Mouse (Mus musculus) bone marrow, adult 2 months (tissue): ENCODE measurements around the gene Speg. TPM values are rescaled to one million over a fixed set of nuclear protein-coding genes. Genes with fewer than 3 reads are reported as not detected.

ENCODE experiments used
- H3K27ac ChIP-seq: fragments of 200-500 bp; 2 replicates; pipeline ENCODE4 v1.5.1; 2012; ENCODE audit warnings: low read depth, mild to moderate bottlenecking, control low read depth, inconsistent platforms, low read length; ENCODE audit not compliant: control insufficient read depth, poor library complexity, insufficient read depth
- H3K4me1 ChIP-seq: fragments of 200-500 bp; 2 replicates; pipeline ENCODE4 v1.6.1; 2011; ENCODE audit warnings: low read length; ENCODE audit not compliant: control insufficient read depth, insufficient read depth
- H3K4me3 ChIP-seq: fragments of 200-500 bp; replicated peaks from 2 replicates; pipeline ENCODE3; 2011; ENCODE audit warnings: mild to moderate bottlenecking, low read depth, low read length, control low read depth; ENCODE audit not compliant: control insufficient read depth
- CTCF ChIP-seq: fragments of 200-500 bp; IDR thresholded peaks from 2 replicates; pipeline ENCODE4 v1.5.1; 2011; ENCODE audit warnings: low read length, control low read depth; ENCODE audit not compliant: control insufficient read depth, insufficient read depth
- POLR2A ChIP-seq: fragments of 200-500 bp; IDR thresholded peaks from 2 replicates; pipeline ENCODE4 v1.6.1; 2011; ENCODE audit warnings: low read depth, mild to moderate bottlenecking, control low read depth, low read length, borderline replicate concordance; ENCODE audit not compliant: control insufficient read depth
- WGBS: fragments of 180-500 bp; shearing (Covaris S2); methylation state at CpG from one replicate; pipeline ENCODE4 v1.1.7; 2018; 5-methylcytosine and 5-hydroxymethylcytosine counted together
- polyA plus RNA-seq: library from polyadenylated mRNA; stranded (reverse); fragments of >200 nt; gene quantifications from 2 replicates; pipeline ENCODE4 v1.2.4, GENCODE M21; 2011; ENCODE audit warnings: low replicate concordance; ENCODE audit not compliant: missing spikeins, insufficient read depth, insufficient read length

Speg gene
- polyA plus RNA-seq, 1 experiment: 18.1 TPM

DNA sequence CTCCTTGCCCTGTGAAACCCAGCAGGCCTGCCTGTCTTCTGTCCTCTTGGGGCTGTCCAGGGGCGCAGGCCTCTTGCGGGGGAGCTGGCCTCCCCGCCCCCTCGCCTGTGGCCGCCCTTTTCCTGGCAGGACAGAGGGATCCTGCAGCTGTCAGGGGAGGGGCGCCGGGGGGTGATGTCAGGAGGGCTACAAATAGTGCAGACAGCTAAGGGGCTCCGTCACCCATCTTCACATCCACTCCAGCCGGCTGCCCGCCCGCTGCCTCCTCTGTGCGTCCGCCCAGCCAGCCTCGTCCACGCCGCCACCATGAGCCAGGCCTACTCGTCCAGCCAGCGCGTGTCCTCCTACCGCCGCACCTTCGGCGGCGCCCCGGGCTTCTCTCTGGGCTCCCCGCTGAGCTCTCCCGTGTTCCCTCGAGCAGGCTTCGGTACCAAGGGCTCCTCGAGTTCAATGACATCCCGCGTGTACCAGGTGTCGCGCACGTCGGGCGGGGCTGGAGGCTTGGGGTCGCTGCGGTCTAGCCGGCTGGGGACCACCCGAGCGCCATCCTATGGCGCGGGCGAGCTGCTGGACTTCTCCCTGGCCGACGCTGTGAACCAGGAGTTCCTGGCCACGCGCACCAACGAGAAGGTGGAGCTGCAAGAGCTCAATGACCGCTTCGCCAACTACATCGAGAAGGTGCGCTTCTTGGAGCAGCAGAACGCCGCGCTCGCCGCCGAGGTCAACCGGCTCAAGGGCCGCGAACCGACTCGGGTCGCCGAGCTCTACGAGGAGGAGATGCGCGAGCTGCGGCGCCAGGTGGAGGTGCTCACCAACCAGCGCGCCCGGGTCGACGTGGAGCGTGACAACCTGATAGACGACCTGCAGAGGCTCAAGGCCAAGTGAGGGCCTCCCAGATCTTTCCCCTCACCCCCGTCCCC lies 14.7 kb upstream of the Speg start, which contains the start of gene Des:
Gene Des, plus strand, starts transcription at position 218 of the 920 bp plus-strand sequence.
- Histone ChIP-seq H3K27ac (no peak within 1 kb of the TSS), H3K4me3 (no peak within 1 kb of the TSS), H3K4me1 (no peaks in the 10 kb centered on the region)
- TF ChIP-seq CTCF: no peak
- TF ChIP-seq POLR2A: no peak
- 8% methylated on average over 80 of the region's 80 CpGs for WGBS

GRCm38 (mm10) chr1:75361123-75361522 lies 14.0 kb upstream of the Speg start:
- TF ChIP-seq POLR2A (no peak), CTCF (no peak)
- H3K4me1 ChIP-seq: no peaks in the 10 kb centered on the region
- WGBS: 56% methylated on average over 4 of the region's 4 CpGs
- no peak overlapping the region for H3K4me3 ChIP-seq
- no peak overlapping the region for H3K27ac ChIP-seq

DNA sequence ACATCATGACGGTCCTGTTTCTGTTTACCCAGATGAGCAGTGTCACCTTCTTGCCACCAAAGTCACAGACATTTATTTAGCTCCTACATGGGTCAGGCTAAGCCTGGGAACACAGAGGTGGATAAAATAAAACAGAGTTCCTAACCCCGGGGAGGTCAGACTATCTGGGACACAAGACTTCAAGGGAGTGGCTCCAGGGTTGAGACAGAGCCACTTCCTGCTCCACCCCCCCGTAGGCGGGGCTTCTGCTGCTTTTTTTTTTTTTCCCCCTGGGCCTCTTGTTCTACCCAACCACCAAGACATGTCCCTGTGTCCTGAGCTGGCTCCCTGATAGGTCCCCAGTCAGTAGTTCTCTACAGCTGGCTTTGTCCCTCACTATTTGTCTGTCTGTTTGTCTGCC lies 13.3 kb upstream of the Speg start:
- WGBS: 26% methylated on average over 4 of the region's 4 CpGs
- Histone ChIP-seq H3K27ac (no peak overlapping the region), H3K4me3 (no peak overlapping the region), H3K4me1 (no peaks in the 10 kb centered on the region)
- no peak for TF ChIP-seq CTCF
- TF ChIP-seq POLR2A: no peak

DNA sequence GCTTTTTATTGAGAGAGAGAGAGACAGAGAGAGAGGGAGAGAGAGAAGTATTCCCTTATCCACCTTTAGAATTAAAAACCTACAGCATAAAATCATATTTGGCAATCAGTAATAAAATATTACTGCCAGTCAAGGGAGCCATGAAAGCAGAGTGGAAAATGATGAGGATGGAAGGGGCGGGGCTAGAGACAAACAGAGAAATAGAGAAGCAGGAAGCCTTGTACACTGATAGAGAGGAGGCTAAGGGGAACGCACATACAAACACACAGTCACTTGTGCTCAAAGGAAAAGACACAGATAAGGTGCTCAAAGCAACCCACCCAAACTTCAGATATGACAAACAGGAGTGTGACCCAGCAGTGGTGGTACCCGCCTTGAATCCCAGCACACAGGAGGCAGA lies 11.2 kb upstream of the Speg start:
- H3K4me1 ChIP-seq: no peaks in the 10 kb centered on the region
- TF ChIP-seq CTCF (no peak), POLR2A (no peak)
- no peak overlapping the region for H3K27ac ChIP-seq
- WGBS: 71% methylated on average over 3 of the region's 3 CpGs
- no peak overlapping the region for H3K4me3 ChIP-seq

DNA sequence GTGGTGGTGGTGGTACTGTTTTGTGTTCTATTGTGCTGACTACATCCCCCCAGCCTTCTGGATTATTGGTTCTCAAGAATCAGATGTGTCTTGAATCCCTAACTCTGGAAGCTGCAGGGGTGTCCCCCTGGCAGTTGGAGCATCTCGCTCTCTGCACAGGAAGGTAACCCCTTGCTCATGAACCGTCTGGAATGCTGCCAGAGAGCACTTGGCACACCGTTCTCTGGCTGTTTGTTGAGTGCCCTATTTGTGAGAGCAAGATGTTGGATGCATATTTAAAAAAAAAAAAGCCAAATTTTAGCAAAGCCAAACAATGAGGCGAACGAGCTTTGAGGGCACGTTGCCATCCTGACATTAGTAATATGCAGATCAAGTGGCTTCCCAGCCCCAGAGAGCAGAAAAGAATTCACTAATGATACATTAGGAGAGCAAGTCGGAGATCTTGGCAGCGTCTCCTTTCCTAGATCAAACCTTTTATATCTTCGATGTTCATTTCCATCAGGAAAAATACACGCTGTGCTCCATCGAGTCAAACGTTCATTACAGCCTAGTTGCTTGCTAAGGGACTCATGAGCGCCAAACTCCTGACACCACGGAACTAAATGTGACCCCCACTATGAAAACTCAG lies 9.5 kb upstream of the Speg start:
- TF ChIP-seq POLR2A (no peak), CTCF (no peak)
- Histone ChIP-seq H3K4me1 (no peaks in the 10 kb centered on the region), H3K27ac (no peak overlapping the region), H3K4me3 (no peak overlapping the region)
- WGBS: 69% methylated on average over 14 of the region's 14 CpGs

GRCm38 (mm10) chr1:75369360-75369983 lies 5.6 kb upstream of the Speg start:
- Histone ChIP-seq H3K27ac (no peak overlapping the region), H3K4me1 (no peaks in the 10 kb centered on the region), H3K4me3 (no peak overlapping the region)
- TF ChIP-seq CTCF: no peak
- TF ChIP-seq POLR2A: no peak
- 39% methylated on average over 25 of the region's 25 CpGs for WGBS

- no peak overlapping the region; the same call in 1 of the 2 replicates for H3K27ac ChIP-seq
- TF ChIP-seq CTCF: no peak
- no peak for TF ChIP-seq POLR2A
- WGBS: 64% methylated on average over 13 of the region's 13 CpGs
- no peaks in the 10 kb centered on the region for H3K4me1 ChIP-seq
- no peak overlapping the region for H3K4me3 ChIP-seq
Observed at GRCm38 (mm10) chr1:75369984-75370660, 5.0 kb upstream of the Speg start.
